Mouse (Mus musculus): Measurements from ENCODE around the gene Tmem11. TPM values are rescaled to one million over a fixed set of nuclear protein-coding genes. Genes with fewer than 3 reads are reported as not detected.

The Tmem11 gene
- total RNA-seq (2021): 10 to 100 TPM; 26.5 to 26.8 TPM

DNA sequence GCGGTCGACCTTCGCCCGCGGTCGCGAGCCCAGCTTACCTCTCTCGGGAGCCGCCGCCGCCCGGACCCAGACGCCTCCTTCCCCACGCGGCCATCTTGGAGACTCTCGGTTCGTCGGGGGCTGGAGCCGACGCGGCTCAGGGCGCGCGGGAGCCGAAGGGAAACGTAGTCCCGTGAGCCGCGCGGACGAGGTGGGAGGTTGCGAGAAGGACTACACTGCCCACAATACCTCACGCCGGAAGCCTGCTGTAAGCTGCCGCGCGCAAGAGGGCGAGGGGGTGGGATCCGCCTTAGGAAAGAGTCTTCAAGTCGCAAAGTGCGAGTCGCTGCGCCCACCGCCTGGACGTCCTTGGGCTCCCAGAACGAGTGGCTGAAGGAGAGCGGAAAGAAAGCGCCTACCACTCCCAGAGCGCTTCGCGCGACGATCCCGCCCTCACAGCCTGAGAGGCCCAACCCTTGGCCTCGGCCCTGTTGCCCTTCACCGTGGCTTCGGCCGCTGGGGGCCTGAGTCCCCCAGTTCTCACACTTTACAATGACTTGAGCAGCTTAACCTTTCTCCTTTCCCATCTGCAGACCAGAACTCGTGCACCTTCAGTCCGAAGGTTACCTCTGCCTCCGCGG is at the start of gene Tmem11:
TSS of gene Tmem11 (minus strand) at position 598 of the 620 bp plus-strand sequence.
- intact Hi-C loops (cut with DNase I): no loop called here

GRCm38 (mm10) chr11:60927264-60927663 is 48.2 kb upstream of the Tmem11 start:
- peak; percentile 88 for DNase-seq
- intact Hi-C loops (cut with DNase I): no loop called here

More for the DNA sequence above, at the start of gene Tmem11:
- peak; percentile 97 for DNase-seq

GRCm38 (mm10) chr11:60924981-60925380 is 45.9 kb upstream of the Tmem11 start:
- intact Hi-C loops (cut with DNase I): no loop called here

DNA sequence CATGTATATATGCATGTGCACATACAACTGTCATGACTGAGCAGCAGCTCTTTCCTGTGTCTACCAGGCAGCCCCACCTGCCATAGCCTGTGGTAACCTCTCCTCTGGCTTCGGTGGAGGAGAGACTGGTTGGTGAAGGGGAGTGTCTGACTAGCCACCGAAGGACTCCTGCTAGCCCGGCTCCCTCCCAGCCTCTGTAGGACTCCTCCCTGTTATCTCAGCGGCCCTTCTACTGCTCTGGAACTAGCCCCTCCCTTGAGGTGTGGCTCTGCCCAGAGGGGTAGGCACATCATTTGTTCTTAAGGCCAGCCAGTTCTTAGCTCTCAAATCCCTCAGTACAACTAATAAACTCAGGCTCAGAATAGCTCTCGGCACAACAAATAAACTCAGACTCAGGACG is 45.4 kb upstream of the Tmem11 start:
- no peak for DNase-seq
- intact Hi-C loops (cut with DNase I): no loop called here

More at GRCm38 (mm10) chr11:60924981-60925380, 45.9 kb upstream of the Tmem11 start:
- no peak for DNase-seq

DNA sequence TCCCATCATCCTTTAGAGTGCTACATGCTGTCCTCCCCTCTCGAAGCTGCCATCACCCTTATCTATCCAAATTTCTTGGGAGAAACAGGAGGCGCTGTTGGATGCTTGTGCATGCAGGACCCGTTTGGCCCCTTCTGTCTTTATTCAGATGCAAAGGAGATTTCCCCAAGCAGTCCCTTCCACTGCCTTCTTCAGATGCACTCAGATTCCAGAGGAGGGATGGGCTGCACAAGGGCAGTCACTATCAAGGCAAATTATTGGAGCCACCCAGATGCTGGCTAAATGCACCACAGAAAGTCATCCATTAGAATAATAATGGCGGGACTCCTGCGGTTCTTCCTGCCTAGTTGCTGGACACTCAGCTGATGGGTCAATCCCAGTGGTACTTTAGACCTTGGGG is 43.9 kb upstream of the Tmem11 start:
- no peak for DNase-seq
- intact Hi-C loops (cut with DNase I): no loop called here

DNA sequence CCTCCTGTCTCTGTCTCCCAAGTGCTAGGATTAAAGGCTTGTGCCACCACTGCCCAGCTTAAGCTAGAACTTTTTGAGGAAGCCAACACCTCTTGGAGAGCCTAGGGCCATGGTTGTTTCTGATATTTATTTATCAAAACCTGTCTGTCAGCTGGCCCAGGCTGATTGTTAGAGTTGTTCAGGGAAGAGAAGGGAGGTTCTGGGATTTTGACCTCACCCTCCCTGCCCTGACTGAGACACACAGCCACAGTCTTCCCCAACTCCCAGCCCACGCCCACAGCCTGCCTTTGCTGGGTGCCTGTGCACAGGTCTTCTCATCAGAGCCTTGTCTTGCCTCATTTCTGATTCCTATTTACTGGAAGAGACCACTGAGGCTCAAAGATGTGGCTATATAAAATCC is 43.1 kb upstream of the Tmem11 start:
- intact Hi-C loops (cut with DNase I): no loop called here
- DNase-seq: no peak

GRCm38 (mm10) chr11:60920021-60920420 is 40.9 kb upstream of the Tmem11 start:
- intact Hi-C loops (cut with DNase I): no loop called here
- DNase-seq: no peak

DNA sequence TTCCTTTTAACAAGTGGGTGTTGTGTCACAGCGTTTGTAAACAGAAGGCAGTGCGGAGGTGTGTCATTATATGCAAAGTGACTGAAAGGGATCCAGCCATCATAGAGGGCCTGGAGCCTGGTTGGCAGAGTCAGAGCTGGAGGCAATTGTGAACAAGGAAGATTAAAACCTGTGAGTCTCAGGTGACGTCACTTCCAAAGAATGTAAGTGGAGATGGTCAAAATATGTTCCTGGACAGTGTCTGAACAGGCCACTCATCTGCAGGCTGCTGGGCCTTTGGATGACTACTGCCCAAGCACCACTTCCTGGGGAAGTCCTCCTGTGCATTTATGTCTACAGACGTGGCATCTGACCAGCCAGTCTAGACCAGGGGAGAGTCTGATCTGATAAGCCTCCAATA is 36.1 kb upstream of the Tmem11 start:
- no peak for DNase-seq
- intact Hi-C loops (cut with DNase I): no loop called here

DNA sequence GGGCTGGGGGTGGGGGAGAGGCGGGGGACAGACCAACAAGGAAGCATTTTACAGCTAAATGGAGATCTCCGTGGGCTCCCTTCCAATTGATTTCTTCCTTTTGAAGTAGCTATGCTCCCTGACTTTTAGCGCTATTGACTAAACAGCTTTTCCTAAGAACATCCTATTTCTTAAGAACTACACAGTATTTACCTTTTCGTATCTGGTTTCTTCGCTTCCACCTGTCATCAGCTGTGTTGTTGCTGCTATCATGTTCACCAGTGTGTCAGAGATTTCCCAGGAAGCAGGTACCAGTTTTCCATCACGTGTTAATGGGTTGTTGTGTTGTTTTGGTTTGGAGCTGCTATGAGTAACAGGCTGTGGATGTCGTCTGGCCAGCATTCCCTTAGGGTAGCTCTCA is 35.4 kb upstream of the Tmem11 start, which contains the start of gene Natd1:
TSS of gene Natd1 (minus strand) at position 260 of the 400 bp plus-strand sequence.
- DNase-seq: no peak
- intact Hi-C loops (cut with DNase I): no loop called here

DNA sequence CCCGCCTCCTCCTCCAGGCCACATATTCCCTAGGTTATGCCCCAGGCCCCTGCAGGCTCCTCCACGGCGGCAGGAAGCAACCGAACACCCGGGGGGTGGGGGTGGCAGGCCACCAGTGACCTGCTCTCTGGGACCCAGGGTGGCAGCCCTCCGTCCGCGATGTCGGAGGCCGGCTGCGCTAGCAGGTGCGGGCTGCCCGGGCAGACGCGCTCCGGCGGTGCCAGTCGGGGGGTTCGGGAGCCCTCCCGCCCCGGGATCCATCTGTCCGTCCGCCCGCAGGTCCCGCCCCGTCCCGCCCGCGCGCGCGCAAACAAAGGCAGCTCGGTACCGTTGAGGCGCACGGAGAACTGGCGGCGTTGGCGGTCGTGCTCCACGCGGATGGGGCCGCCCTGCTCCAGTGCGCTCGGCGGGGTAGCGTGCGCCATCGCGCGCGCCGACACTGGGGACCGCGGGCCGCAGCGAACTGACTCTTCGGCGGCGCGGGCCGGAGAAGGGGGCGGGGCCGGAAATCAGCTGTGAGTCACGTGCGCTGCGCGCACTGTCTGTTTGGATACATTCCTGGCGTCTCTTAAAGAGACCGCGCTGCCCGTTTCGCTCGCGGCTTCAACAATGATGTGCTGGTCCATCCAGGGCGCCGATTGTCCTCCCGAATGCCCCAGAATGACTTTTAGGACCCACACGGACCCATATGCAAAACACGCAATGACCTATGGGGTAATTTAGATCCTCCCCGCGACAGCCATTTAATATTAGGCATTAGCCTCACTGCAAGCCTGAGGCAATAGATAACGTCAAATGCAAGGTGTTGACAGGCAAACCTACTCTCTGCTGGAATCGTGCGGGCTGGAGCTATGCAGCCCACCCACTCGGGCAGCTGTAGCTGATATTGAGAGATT is 34.5 kb upstream of the Tmem11 start:
- intact Hi-C loops (cut with DNase I): no loop called here
- peak; percentile 93 for DNase-seq

DNA sequence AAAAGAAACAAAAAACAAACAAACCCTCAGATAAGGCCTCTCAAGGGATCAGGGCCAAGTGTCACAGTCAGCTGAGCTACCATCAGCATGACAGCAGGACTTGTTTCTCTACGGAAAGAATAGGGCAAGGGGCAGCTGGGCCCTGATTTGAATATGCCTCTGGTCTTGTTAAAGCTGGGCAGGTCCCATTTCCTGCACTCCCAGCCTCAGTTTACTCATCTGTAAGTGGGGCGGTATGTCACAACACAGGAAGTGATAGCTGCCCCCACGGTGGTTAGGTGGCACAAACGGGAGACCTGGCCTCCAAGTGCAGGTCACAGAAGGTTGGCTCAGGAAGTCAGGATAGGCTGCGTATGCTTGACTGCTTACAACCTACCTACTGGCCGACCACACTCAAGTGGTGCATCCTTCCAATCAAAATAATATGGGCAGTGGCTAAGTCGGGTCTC is 33.5 kb upstream of the Tmem11 start:
- intact Hi-C loops (cut with DNase I): no loop called here
- no peak for DNase-seq

- no peak for DNase-seq
- intact Hi-C loops (cut with DNase I): no loop called here
These were observed 30.6 kb upstream of the Tmem11 start for GRCm38 (mm10) chr11:60909626-60910025.

DNA sequence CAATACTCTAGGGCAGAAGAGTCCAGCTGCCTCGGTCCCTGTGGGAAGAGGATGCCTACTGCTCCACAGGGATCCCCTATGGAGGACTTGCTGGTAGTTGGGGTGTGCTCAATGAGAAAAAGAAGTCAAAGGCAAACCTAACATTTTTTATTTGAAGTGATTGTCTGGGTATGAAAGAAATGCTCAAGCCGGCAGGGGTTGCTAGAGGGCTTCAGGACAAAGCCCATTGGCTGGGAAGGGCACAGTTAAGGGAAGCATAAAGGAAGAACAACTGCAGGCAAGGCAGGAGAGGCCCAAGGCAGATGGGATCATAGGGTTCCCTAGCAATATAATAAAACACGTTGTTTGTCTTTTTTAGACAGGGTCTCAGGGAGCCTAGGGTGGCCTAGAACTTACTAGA is 29.0 kb upstream of the Tmem11 start:
- intact Hi-C loops (cut with DNase I): no loop called here
- no peak for DNase-seq

DNA sequence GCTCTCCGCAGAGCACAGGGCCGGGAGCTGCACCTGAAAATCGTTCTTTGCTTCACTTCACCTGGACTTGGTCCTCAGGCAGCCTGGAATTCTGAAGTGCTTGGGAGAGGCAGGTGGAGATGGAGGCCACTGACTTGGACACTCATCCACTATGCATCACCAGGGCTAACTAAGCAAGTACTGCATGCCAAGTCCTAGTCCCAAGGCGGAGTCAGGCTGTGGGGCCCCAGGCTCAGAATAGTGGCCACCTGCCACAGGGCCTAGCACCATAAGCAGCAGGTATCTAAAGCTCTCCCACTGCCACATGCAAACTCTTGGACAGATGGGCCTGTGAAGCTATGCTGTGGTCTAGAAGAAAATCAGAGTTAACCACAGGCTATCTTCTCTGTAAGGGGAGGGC is 27.4 kb upstream of the Tmem11 start:
- intact Hi-C loops (cut with DNase I): no loop called here
- DNase-seq: no peak

- DNase-seq: no peak
- intact Hi-C loops (cut with DNase I): no loop called here
These were observed 26.5 kb upstream of the Tmem11 start for GRCm38 (mm10) chr11:60905407-60906120.

DNA sequence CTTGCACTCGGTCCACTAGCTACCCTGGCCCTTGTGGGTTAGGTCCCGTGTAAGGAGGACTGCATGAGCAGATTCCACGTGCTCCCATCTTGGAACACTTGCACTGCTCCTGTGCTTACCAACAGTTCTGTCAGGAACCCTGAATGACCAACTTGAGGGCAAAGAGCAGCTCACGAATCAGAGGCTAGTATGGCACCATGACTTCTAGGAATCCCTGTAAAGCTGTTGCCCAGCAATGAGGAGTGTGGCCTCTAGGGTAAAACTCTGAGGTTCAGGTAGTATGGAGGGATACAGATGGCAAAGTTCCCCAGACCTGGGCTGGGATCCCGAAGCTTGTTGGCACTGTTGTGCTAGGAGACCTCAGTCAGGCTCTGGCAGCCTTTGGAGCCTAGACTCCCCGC is 24.6 kb upstream of the Tmem11 start:
- intact Hi-C loops (cut with DNase I): no loop called here
- DNase-seq: no peak

GRCm38 (mm10) chr11:60902486-60902885 is 23.4 kb upstream of the Tmem11 start:
- DNase-seq: no peak
- intact Hi-C loops (cut with DNase I): no loop called here

DNA sequence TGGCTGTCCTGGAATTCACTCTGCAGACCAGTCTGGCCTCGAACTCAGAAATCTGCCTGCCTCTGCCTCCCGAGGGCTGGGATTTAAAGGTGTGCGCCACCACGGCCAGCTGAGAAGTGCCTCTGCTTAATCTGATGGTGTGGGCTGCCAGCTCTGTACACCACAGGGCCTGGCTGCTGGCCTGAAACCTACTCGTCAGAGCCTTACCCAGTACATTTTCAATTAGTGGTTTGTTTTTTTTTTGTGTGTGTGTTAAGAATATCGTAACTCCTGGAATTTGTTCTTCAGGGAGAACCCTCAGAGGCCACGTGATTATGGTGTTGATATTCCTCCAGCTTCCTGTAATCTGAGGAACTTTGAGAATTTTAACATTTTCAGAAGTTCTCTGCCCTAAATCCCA is 22.9 kb upstream of the Tmem11 start:
- DNase-seq: no peak
- intact Hi-C loops (cut with DNase I): no loop called here

GRCm38 (mm10) chr11:60895915-60896314 is 16.8 kb upstream of the Tmem11 start:
- intact Hi-C loops (cut with DNase I): no loop called here
- DNase-seq: no peak

DNA sequence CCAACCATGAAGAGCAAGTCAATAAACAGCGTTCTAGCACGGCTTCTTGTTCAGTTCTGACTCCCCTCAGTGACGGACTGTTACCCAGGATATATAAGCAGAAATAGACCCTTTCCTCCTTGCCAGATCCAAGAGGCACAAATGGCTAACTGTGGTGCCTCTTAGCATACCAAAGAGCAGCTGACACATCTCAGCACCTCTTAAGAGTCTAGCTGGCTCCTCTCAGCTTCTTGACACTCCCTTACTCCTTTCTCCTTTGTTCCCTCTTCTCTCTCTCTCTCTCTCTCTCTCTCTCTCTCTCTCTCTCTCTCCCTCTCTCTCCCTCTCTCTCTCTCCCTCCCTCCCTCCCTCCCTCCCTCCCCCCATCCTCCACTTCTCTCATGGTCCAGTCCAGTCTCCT is 11.7 kb upstream of the Tmem11 start:
- intact Hi-C loops (cut with DNase I): no loop called here
- no peak for DNase-seq

GRCm38 (mm10) chr11:60890286-60890685 is 11.2 kb upstream of the Tmem11 start:
- DNase-seq: no peak
- intact Hi-C loops (cut with DNase I): no loop called here
